Mouse (Mus musculus) midbrain, embryonic 16.5 days (tissue): ENCODE results near the gene Slc23a2. TPM values are rescaled to one million over a fixed set of nuclear protein-coding genes. Genes with fewer than 3 reads are reported as not detected.

Experiments
- ATAC-seq: fragments of 200-750 bp; cut with Nextera tagmentation; 2 replicates; pipeline ENCODE4 v1.8.0; 2017; ENCODE audit warnings: moderate TSS enrichment
- H3K27ac ChIP-seq: fragments of 300-500 bp; sonication (generic); 2 replicates; pipeline ENCODE4 v1.5.1; 2014; ENCODE audit warnings: mild to moderate bottlenecking, low read length, mixed read lengths
- H3K27me3 ChIP-seq: fragments of 300-500 bp; sonication (generic); 2 replicates; pipeline ENCODE4 v1.6.1; 2014; ENCODE audit warnings: low read depth, low read length, mixed read lengths; ENCODE audit not compliant: control insufficient read depth, insufficient read depth
- H3K36me3 ChIP-seq: fragments of 300-500 bp; sonication (generic); 2 replicates; pipeline ENCODE4 v1.6.1; 2014; ENCODE audit warnings: mild to moderate bottlenecking, low read length, moderate library complexity, mixed read lengths; ENCODE audit not compliant: control insufficient read depth, insufficient read depth
- H3K4me1 ChIP-seq: fragments of 300-500 bp; sonication (generic); 2 replicates; pipeline ENCODE4 v1.6.1; 2014; ENCODE audit warnings: mild to moderate bottlenecking, low read length, mixed read lengths; ENCODE audit not compliant: control insufficient read depth, insufficient read depth
- H3K4me2 ChIP-seq: fragments of 300-500 bp; sonication (generic); 2 replicates; pipeline ENCODE4 v1.6.1; 2014; ENCODE audit warnings: mild to moderate bottlenecking, low read length, mixed read lengths
- H3K4me3 ChIP-seq: fragments of 300-500 bp; sonication (generic); 2 replicates; pipeline ENCODE4 v1.5.1; 2014; ENCODE audit warnings: low read depth, mild to moderate bottlenecking, low read length, moderate library complexity, mixed read lengths
- H3K9ac ChIP-seq: fragments of 300-500 bp; sonication (generic); 2 replicates; pipeline ENCODE4 v1.6.1; 2014; ENCODE audit warnings: low read depth, low read length, mixed read lengths
- H3K9me3 ChIP-seq: fragments of 300-500 bp; sonication (generic); replicated peaks from 2 replicates; pipeline ENCODE4 v1.6.1; 2014; ENCODE audit warnings: mild to moderate bottlenecking, low read length, mixed read lengths; ENCODE audit not compliant: control insufficient read depth, poor library complexity, severe bottlenecking
- WGBS: fragments of 180-500 bp; shearing (Covaris S2); extraction: QIAGEN DNeasy Blood & Tissue Kit; methylation state at CpG from one replicate; pipeline ENCODE4 v1.1.7; 2014; 5-methylcytosine and 5-hydroxymethylcytosine counted together
- polyA plus RNA-seq: library from polyadenylated mRNA; unstranded; fragments of >200 nt; fragmentation: Nextera tagmentation; extraction: Ambion mirVana; gene quantifications from 2 replicates; pipeline ENCODE4 v1.2.1, GENCODE M21; 2015

Gene Slc23a2
- polyA plus RNA-seq, 1 experiment from 2014 or later, result 37.9 TPM

DNA sequence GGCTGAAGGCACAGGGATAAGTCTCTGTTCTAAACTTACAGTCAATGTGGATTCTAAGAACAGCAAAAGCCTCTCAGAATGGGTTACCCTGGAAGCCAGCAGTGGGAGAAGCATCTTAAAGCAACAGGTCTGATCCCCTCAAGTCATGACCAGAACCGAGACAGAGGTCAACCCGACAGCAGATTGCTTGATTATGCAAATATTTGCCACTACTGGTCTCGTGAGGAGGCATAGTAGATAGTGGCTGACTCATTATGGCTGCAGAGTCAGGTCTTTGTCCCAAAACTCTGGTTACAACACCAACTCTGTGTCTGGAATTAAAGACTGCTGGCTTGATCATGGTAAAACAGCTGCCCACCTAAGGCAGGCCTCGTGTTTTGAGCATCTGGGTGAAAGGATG is 126.8 kb downstream of the Slc23a2 start:
- WGBS, result 64% methylated on average over 4 of the region's 4 CpGs
- no peak for ATAC-seq
- no peak overlapping the region for H3K4me2 ChIP-seq
- no peaks in the 10 kb centered on the region for H3K36me3 ChIP-seq
- H3K4me1 ChIP-seq, result no peaks in the 10 kb centered on the region
- no peaks in the 10 kb centered on the region for H3K9me3 ChIP-seq
- no peak overlapping the region for H3K27ac ChIP-seq
- H3K27me3 ChIP-seq, result no peaks in the 10 kb centered on the region
- H3K4me3 ChIP-seq, result no peak overlapping the region
- no peak overlapping the region for H3K9ac ChIP-seq

- WGBS, result 69% methylated on average over 7 of the region's 7 CpGs
- Histone ChIP-seq H3K4me1 (no peaks in the 10 kb centered on the region), H3K9me3 (no peaks in the 10 kb centered on the region), H3K4me3 (no peak overlapping the region), H3K27ac (no peak overlapping the region), H3K4me2 (no peak overlapping the region), H3K27me3 (no peaks in the 10 kb centered on the region), H3K36me3 (no peaks in the 10 kb centered on the region), H3K9ac (no peak overlapping the region)
- no peak for ATAC-seq
Measured at GRCm38 (mm10) chr2:132017611-132018010, 127.3 kb downstream of the Slc23a2 start.

- Histone ChIP-seq H3K27ac (no peak overlapping the region), H3K9me3 (no peaks in the 10 kb centered on the region), H3K36me3 (peaks cover 3% of the 10 kb centered on the region; the same call in 1 of the 2 replicates), H3K27me3 (no peaks in the 10 kb centered on the region), H3K9ac (no peak overlapping the region), H3K4me1 (no peaks in the 10 kb centered on the region), H3K4me3 (no peak overlapping the region), H3K4me2 (no peak overlapping the region)
- no peak for ATAC-seq
- WGBS, result 61% methylated on average over 1 of the region's 1 CpGs
Measured at GRCm38 (mm10) chr2:132016034-132016433, 128.9 kb downstream of the Slc23a2 start.

DNA sequence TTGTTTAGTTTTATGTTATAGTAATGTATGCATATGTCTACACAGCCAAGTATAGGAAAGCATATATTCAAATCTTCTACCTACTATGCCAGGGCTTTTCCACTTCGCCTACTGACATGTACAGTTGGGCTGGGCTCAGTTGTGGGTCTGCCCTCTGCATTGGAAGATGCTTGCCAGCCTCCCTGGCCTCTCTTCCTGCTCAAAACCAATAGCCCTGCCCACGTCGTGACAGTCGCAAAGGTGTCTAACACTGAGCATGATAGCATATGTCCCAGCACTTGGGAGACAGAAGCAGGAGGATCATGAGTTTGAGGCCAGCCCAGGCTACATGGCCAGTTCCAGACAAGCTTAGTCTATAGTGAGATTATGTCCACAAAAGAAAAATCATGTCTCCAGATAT is 131.8 kb downstream of the Slc23a2 start:
- H3K9ac ChIP-seq, result no peak overlapping the region
- H3K9me3 ChIP-seq, result no peaks in the 10 kb centered on the region
- H3K27me3 ChIP-seq, result no peaks in the 10 kb centered on the region
- peaks cover 5% of the 10 kb centered on the region; the same call in 1 of the 2 replicates for H3K36me3 ChIP-seq
- no peaks in the 10 kb centered on the region for H3K4me1 ChIP-seq
- 94% methylated on average over 4 of the region's 4 CpGs for WGBS
- H3K4me3 ChIP-seq, result no peak overlapping the region
- ATAC-seq, result no peak
- H3K27ac ChIP-seq, result no peak overlapping the region
- H3K4me2 ChIP-seq, result no peak overlapping the region

GRCm38 (mm10) chr2:132010781-132011180 is 134.1 kb downstream of the Slc23a2 start:
- 92% methylated on average over 2 of the region's 2 CpGs for WGBS
- Histone ChIP-seq H3K9me3 (no peaks in the 10 kb centered on the region), H3K4me3 (no peak overlapping the region), H3K4me2 (no peak overlapping the region), H3K4me1 (no peaks in the 10 kb centered on the region), H3K9ac (no peak overlapping the region), H3K36me3 (peaks cover 5% of the 10 kb centered on the region), H3K27me3 (no peaks in the 10 kb centered on the region), H3K27ac (no peak overlapping the region)
- ATAC-seq, result no peak

DNA sequence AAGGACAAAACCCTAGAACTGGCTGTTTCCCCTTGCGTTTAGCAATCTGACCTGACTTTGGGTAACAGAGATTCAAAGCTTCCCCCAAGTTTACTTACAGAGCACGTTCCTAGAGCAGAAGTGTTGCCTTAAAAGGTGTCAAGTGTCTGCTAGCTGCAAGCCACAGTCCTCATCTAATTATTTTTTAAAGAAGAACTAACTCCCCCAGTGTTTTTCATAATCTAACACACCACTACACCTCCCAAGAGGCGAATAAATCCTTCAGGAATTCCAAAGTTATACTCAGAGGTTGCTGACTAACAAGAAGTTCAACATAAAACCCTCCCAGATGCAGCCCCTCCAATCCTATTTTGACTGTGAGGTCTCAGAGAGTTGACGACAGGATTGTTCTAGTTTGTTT is 136.7 kb downstream of the Slc23a2 start:
- Histone ChIP-seq H3K36me3 (peaks cover 5% of the 10 kb centered on the region), H3K4me1 (no peaks in the 10 kb centered on the region)
- 69% methylated on average over 4 of the region's 4 CpGs for WGBS

GRCm38 (mm10) chr2:132007475-132007819 is 137.5 kb downstream of the Slc23a2 start:
- H3K9me3 ChIP-seq, result no peaks in the 10 kb centered on the region
- H3K4me1 ChIP-seq, result no peaks in the 10 kb centered on the region
- no peak overlapping the region for H3K9ac ChIP-seq
- ATAC-seq, result no peak
- WGBS, result 56% methylated on average over 6 of the region's 6 CpGs
- no peak overlapping the region for H3K4me2 ChIP-seq
- no peaks in the 10 kb centered on the region for H3K27me3 ChIP-seq
- H3K27ac ChIP-seq, result no peak overlapping the region
- no peak overlapping the region for H3K4me3 ChIP-seq
- H3K36me3 ChIP-seq, result peaks cover 5% of the 10 kb centered on the region

More for the DNA sequence above, 136.7 kb downstream of the Slc23a2 start:
- H3K9me3 ChIP-seq, result no peaks in the 10 kb centered on the region
- H3K27ac ChIP-seq, result no peak overlapping the region
- no peak overlapping the region for H3K4me3 ChIP-seq
- no peak overlapping the region for H3K9ac ChIP-seq
- no peaks in the 10 kb centered on the region for H3K27me3 ChIP-seq
- no peak for ATAC-seq
- no peak overlapping the region for H3K4me2 ChIP-seq

DNA sequence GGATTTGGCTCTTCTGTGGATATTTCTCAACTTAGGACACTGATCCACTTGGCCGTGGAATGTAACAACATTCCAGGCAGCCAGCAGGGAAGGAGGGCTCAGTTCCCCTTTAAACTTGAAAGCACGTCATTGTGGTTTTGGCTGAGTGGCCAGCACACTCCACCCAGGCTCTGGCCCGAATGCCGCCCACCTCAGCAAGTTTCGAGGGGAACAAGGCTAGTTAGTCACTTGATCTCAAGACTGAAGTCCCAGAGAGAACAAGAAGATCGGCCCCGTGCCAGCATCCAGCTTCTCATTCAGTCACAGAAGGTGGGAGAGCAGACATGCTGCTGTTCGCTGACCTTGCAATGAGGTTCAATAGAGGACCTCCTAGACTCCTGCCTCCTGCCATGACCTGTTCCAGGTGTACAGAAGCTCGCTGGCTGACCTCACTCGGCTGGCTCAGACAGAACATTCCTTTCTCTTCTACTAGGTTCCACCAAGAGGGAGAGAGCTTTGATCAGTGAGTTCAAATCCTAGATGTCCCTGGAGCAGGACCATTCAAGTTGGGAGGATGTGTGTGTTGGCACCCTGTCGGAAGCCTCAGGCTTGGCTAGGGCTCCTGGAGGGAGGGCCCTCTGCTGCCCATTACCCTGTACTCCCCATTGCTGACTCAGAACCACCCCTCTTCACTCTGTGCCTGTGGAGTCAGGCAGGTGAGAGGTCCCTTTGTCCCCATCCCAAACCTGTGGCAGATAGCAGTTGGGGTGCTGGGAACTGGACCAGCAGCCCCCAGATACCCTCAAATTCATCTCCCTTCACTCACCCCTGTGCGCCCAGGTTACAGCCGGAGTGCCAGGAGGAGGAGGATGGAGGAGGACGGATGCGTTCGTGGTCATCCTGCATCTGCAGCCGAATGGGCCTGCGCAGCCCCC is 138.1 kb downstream of the Slc23a2 start:
- Histone ChIP-seq H3K27ac (no peak overlapping the region), H3K27me3 (no peaks in the 10 kb centered on the region), H3K9me3 (no peaks in the 10 kb centered on the region), H3K4me1 (no peaks in the 10 kb centered on the region), H3K4me3 (no peak overlapping the region), H3K36me3 (peaks cover 5% of the 10 kb centered on the region), H3K4me2 (no peak overlapping the region), H3K9ac (no peak overlapping the region)
- 88% methylated on average over 18 of the region's 18 CpGs for WGBS
- ATAC-seq, result no peak

DNA sequence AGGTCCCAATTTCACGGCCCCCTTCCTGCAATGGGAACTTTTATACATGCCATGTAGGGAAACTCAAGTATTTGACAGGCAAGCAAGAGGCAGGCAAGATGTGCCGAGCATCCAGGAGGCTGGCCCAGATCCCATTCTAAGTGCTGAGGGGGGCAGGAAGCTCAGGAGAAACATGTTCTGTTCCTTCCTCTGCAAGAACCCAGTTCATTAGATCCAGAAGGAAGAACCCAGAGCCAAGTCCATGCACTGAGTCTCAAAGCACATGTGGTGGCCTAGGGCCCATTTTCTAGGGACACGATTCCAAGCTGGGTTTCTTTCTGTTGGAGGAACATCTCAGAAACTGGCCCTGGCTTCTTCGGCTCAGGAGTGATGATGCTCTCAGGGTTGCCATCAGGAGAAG is 139.5 kb downstream of the Slc23a2 start:
- H3K36me3 ChIP-seq, result peaks cover 2% of the 10 kb centered on the region
- ATAC-seq, result no peak

More for the DNA sequence above, 139.5 kb downstream of the Slc23a2 start:
- no peak overlapping the region for H3K27ac ChIP-seq
- H3K4me3 ChIP-seq, result no peak overlapping the region
- H3K27me3 ChIP-seq, result no peaks in the 10 kb centered on the region
- H3K9ac ChIP-seq, result no peak overlapping the region
- H3K4me1 ChIP-seq, result no peaks in the 10 kb centered on the region
- WGBS, result 91% methylated on average over 4 of the region's 4 CpGs
- no peaks in the 10 kb centered on the region for H3K9me3 ChIP-seq
- H3K4me2 ChIP-seq, result no peak overlapping the region
